Mouse (Mus musculus): Measurements from ENCODE around the gene Inafm2. TPM values are rescaled to one million over a fixed set of nuclear protein-coding genes. Genes with fewer than 3 reads are reported as not detected.

The Inafm2 gene
- polyA plus RNA-seq, 1 experiment, result 8.8 TPM

DNA sequence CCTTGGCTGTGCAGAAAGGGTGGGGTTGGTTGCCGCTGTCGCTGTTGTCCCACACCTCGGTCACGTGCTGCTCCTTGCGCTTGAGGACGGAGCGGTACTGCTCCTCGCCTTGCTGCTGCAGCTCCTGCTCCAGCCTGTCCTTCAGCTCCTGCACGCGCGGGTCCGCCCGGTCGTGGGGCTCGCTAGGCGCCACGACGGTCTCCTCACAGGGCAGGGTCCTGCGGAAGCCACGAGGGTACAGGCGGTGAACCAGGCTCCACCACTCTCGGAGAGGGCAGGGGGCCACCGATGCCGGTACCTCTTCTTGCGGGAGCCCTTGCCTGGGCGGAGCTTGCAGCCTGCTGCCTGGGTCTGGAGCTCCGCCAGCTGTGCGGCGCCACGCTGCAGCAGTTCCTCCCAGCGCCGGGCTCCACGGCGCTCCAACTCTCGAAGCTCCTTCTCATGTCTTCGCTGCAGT lies 34.5 kb upstream of the Inafm2 start:
- 5% methylated on average over 36 of the region's 36 CpGs for WGBS
- H3K27me3 ChIP-seq (ENCODE audit: control insufficient read depth, insufficient read depth, low read length), result peaks cover 18% of the 10 kb centered on the region
- no peak; the same call in 1 of the 2 replicates for TF ChIP-seq POLR2A (IDR thresholded peaks at IDR 0.05; ENCODE audit: low read depth, low read length)
- TF ChIP-seq CTCF (IDR thresholded peaks at IDR 0.05; ENCODE audit: extremely low read depth, insufficient read length, insufficient replicate concordance, low read depth, low read length), result no peak

DNA sequence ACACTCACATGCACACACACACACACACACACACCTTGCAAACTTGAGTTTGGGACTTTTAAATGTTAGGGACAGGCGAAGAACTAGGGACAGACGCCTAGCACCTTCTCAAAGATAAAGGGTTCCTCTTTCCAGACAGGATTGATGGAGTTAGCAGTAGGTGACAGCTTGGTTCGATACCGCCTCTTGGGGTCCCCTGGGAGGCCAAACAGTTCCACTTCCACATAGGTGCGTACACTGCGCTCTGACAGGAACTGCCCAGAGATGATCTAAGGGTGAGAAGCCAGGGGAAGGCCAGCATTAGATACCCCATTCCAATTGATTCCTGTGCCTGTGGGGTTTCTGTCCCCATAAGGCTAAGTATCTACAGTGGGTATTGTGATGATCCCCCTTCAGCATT lies 31.9 kb upstream of the Inafm2 start:
- TF ChIP-seq CTCF (IDR thresholded peaks at IDR 0.05; ENCODE audit: extremely low read depth, insufficient read length, insufficient replicate concordance, low read depth, low read length), result no peak
- TF ChIP-seq POLR2A (IDR thresholded peaks at IDR 0.05; ENCODE audit: low read depth, low read length), result no peak
- 79% methylated on average over 6 of the region's 6 CpGs for WGBS
- H3K27ac ChIP-seq (ENCODE audit: insufficient read depth, low read depth, low read length), result no peak overlapping the region
- H3K4me3 ChIP-seq (ENCODE audit: low read depth, low read length), result no peak overlapping the region
- H3K36me3 ChIP-seq (ENCODE audit: control insufficient read depth, insufficient read depth, low read length), result no peaks in the 10 kb centered on the region
- peaks cover 10% of the 10 kb centered on the region for H3K4me1 ChIP-seq (ENCODE audit: control insufficient read depth, insufficient read depth, insufficient read length, low read length)
- H3K27me3 ChIP-seq (ENCODE audit: control insufficient read depth, insufficient read depth, low read length), result peaks cover 18% of the 10 kb centered on the region

More for the DNA sequence above, 34.5 kb upstream of the Inafm2 start:
- Histone ChIP-seq H3K36me3 (ENCODE audit: control insufficient read depth, insufficient read depth, low read length) (no peaks in the 10 kb centered on the region), H3K4me1 (ENCODE audit: control insufficient read depth, insufficient read depth, insufficient read length, low read length) (peaks cover 10% of the 10 kb centered on the region), H3K4me3 (ENCODE audit: low read depth, low read length) (peak overlapping the region; percentile 48), H3K27ac (ENCODE audit: insufficient read depth, low read depth, low read length) (no peak overlapping the region)

DNA sequence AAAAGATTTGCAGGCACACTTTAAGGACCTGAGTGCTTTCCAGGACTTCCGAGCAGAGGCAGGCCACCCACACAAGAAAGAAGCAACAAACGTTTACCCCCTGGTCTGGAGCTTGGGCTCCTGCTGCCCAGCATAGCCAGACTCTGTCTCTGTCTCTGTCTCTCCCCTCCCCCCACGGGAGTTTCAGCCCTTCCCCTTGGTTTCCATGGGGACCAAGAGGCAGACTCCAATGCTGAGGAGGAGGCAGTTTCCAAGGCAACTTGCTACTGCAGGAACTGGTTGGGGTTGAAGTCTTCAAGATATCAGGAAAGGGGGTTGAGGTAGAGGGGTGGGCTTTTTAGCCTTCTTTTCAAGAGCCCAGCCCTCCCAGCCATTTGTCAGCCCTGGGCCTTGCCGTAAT lies 31.3 kb upstream of the Inafm2 start:
- no peak overlapping the region for H3K27ac ChIP-seq (ENCODE audit: insufficient read depth, low read depth, low read length)
- no peak for TF ChIP-seq CTCF (IDR thresholded peaks at IDR 0.05; ENCODE audit: extremely low read depth, insufficient read length, insufficient replicate concordance, low read depth, low read length)
- no peak for TF ChIP-seq POLR2A (IDR thresholded peaks at IDR 0.05; ENCODE audit: low read depth, low read length)
- H3K27me3 ChIP-seq (ENCODE audit: control insufficient read depth, insufficient read depth, low read length), result peaks cover 18% of the 10 kb centered on the region
- peaks cover 10% of the 10 kb centered on the region for H3K4me1 ChIP-seq (ENCODE audit: control insufficient read depth, insufficient read depth, insufficient read length, low read length)
- H3K4me3 ChIP-seq (ENCODE audit: low read depth, low read length), result no peak overlapping the region
- 52% methylated on average over 4 of the region's 4 CpGs for WGBS
- H3K36me3 ChIP-seq (ENCODE audit: control insufficient read depth, insufficient read depth, low read length), result no peaks in the 10 kb centered on the region

DNA sequence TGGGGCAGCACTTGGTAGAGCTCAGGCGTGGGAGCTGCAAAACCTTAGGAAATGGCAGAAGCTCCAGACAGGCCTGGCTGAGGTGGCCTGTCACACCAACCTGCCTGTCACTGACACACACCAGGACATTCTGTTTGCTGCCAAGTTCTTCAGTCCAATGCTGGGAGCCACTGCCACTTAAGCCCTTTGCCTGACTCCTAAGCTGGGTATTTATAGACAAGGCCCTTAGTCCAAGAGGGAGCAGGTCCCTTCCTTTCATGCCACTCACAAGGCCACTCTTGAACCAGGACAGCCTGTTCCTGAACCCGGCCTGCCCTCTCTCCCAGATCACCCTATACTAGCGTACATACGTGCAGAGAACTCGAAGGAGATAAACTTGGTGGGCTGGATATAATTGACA lies 28.9 kb upstream of the Inafm2 start:
- WGBS, result 86% methylated on average over 5 of the region's 5 CpGs
- TF ChIP-seq POLR2A (IDR thresholded peaks at IDR 0.05; ENCODE audit: low read depth, low read length) (no peak), CTCF (IDR thresholded peaks at IDR 0.05; ENCODE audit: extremely low read depth, insufficient read length, insufficient replicate concordance, low read depth, low read length) (no peak)
- H3K4me1 ChIP-seq (ENCODE audit: control insufficient read depth, insufficient read depth, insufficient read length, low read length), result no peaks in the 10 kb centered on the region
- no peak overlapping the region for H3K4me3 ChIP-seq (ENCODE audit: low read depth, low read length)
- H3K27ac ChIP-seq (ENCODE audit: insufficient read depth, low read depth, low read length), result no peak overlapping the region
- H3K27me3 ChIP-seq (ENCODE audit: control insufficient read depth, insufficient read depth, low read length), result 0 out of 2 replicates have a peak, but pooled peaks cover 3% of the 10 kb centered on the region
- H3K36me3 ChIP-seq (ENCODE audit: control insufficient read depth, insufficient read depth, low read length), result no peaks in the 10 kb centered on the region

DNA sequence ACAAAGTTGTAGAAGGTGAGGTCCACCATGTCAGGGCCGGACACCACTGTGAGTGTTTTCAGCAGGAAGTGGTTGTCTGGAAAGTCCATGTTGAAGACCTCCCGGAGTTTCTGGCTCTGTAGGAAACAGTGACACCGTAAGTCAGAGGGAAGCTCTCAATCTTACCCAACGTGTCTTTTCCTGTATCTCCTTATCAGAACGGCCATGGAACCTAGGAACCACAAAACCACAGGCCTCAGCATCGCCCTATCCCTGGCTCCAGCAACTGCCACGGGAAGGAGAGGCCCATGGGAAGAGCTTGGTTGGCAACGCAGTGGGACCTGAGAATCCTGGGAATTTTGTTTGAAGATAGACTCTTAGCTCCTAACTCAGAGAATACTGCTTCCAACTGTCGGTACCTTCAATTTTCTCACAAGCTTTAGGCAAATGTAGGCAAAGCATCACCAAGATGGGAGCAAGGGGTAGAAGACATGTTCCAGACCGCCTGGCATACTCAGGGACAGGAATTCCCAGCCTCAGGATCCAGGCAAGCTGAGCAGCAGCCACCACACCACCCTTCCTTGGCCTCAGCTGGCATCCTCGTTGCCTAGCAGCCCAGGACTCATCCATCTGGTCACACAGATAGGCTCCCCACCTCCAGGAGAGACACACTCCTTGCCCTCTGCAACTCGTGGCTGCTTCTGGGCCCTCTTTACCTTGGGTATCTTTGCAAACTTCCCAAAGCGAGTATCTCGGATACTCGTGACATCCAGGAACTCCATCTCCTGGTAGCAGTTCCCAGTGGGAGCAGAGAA lies 21.7 kb upstream of the Inafm2 start:
- Histone ChIP-seq H3K27ac (ENCODE audit: insufficient read depth, low read depth, low read length) (no peak overlapping the region), H3K36me3 (ENCODE audit: control insufficient read depth, insufficient read depth, low read length) (no peaks in the 10 kb centered on the region), H3K4me1 (ENCODE audit: control insufficient read depth, insufficient read depth, insufficient read length, low read length) (no peaks in the 10 kb centered on the region), H3K27me3 (ENCODE audit: control insufficient read depth, insufficient read depth, low read length) (0 out of 2 replicates have a peak, but pooled peaks cover 4% of the 10 kb centered on the region), H3K4me3 (ENCODE audit: low read depth, low read length) (no peak overlapping the region)
- TF ChIP-seq CTCF (IDR thresholded peaks at IDR 0.05; ENCODE audit: extremely low read depth, insufficient read length, insufficient replicate concordance, low read depth, low read length), result no peak
- TF ChIP-seq POLR2A (IDR thresholded peaks at IDR 0.05; ENCODE audit: low read depth, low read length), result no peak
- 73% methylated on average over 15 of the region's 15 CpGs for WGBS

DNA sequence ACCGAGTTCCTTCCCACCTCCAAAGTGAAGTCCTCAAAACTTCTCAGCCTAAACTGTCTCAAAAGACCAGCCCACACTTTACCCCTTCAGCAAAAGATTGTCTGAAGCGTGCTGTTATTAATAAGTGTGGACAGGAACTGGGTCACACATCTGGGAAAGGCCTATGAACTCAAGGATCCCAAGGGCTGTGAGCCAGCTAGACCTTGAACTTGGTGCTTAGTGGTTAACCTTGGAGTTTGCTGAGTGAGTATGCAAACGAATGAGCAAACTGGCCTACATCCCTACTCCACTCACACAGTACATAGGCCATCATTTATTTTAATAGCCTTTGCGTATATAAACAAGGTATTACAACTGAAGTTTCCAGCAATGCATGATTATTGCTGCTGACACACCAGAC lies 20.0 kb upstream of the Inafm2 start:
- Histone ChIP-seq H3K27me3 (ENCODE audit: control insufficient read depth, insufficient read depth, low read length) (0 out of 2 replicates have a peak, but pooled peaks cover 4% of the 10 kb centered on the region), H3K36me3 (ENCODE audit: control insufficient read depth, insufficient read depth, low read length) (no peaks in the 10 kb centered on the region), H3K4me3 (ENCODE audit: low read depth, low read length) (no peak overlapping the region), H3K27ac (ENCODE audit: insufficient read depth, low read depth, low read length) (no peak overlapping the region), H3K4me1 (ENCODE audit: control insufficient read depth, insufficient read depth, insufficient read length, low read length) (peaks cover 3% of the 10 kb centered on the region; the same call in 1 of the 2 replicates)
- TF ChIP-seq CTCF (IDR thresholded peaks at IDR 0.05; ENCODE audit: extremely low read depth, insufficient read length, insufficient replicate concordance, low read depth, low read length) (no peak), POLR2A (IDR thresholded peaks at IDR 0.05; ENCODE audit: low read depth, low read length) (no peak)
- WGBS, result 58% methylated on average over 4 of the region's 4 CpGs

DNA sequence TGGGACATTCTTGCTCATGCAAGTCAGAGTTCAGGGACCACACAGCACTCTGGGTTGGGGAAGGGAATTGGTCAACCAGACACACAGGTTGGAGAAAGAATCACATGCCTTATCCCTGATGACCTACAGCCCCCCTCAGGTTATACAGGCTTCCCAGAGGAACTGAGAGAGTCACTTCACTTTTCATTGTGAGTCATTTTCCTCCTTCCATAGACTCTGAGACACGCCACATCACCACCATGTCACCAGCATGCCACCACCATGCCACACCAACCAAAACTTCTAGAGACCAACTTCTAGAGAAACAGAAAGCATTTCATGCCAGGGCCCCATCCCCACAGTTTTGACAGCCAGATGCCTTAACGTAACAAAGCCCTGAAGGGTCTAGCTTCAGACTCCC lies 18.7 kb upstream of the Inafm2 start:
- no peak for TF ChIP-seq CTCF (IDR thresholded peaks at IDR 0.05; ENCODE audit: extremely low read depth, insufficient read length, insufficient replicate concordance, low read depth, low read length)
- no peak for TF ChIP-seq POLR2A (IDR thresholded peaks at IDR 0.05; ENCODE audit: low read depth, low read length)
- 87% methylated on average over 2 of the region's 2 CpGs for WGBS
- no peaks in the 10 kb centered on the region for H3K36me3 ChIP-seq (ENCODE audit: control insufficient read depth, insufficient read depth, low read length)
- peaks cover 3% of the 10 kb centered on the region; the same call in 1 of the 2 replicates for H3K4me1 ChIP-seq (ENCODE audit: control insufficient read depth, insufficient read depth, insufficient read length, low read length)
- no peak overlapping the region; the same call in 1 of the 2 replicates for H3K27ac ChIP-seq (ENCODE audit: insufficient read depth, low read depth, low read length)
- H3K27me3 ChIP-seq (ENCODE audit: control insufficient read depth, insufficient read depth, low read length), result 0 out of 2 replicates have a peak, but pooled peaks cover 4% of the 10 kb centered on the region
- H3K4me3 ChIP-seq (ENCODE audit: low read depth, low read length), result no peak overlapping the region
